Mouse (Mus musculus) kidney, adult 11 months (tissue): ENCODE data around the gene Ncor2.

Experiments
- DNase-seq: peaks from one replicate; pipeline ENCODE4 v3.0.0; 2022

Gene Ncor2

GRCm38 (mm10) chr5:125143114-125143872, 35.7 kb downstream of the Ncor2 start:
- DNase-seq, result no peak

DNA sequence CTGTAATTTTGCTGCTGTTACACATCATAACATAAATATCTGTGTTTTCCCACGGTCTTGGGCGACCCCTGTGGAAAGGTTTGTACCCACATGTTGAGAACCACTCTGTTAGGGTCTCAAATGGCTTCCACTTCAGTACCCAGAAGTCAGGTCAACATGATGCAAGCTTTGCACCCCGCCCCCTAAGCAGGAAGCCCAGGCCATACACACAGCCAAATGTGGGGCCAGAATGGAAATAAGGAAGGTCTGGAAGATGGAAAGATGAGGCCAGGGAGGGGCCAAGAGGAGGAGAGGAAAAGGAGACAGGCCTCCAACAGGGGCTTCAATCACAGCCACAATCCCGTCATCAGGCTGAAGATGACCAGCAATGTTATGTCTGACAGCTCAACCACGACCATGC, 37.1 kb downstream of the Ncor2 start:
- no peak for DNase-seq

DNA sequence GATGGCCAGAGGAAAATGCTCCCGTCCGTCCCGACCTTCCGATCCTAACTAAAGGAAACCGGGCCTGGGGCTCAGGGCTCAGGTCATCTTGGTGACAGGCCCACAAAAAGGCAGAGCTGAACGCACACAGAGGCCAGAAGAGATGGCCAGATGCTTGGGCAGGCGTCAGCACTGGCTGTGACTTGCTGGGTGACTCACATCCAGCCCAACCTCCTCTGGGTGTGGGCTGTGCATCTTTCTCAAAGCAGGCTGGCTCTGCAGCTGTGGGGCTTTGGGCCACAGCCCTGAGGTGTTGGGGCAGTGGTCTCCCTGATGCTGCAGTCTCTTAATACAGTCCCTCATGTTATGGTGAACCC, 37.5 kb downstream of the Ncor2 start:
- no peak for DNase-seq

- DNase-seq, result peak; percentile 99
Observed at GRCm38 (mm10) chr5:125140832-125141524, 38.0 kb downstream of the Ncor2 start.

GRCm38 (mm10) chr5:125140151-125140699, 38.8 kb downstream of the Ncor2 start:
- DNase-seq, result peak; percentile 78

DNA sequence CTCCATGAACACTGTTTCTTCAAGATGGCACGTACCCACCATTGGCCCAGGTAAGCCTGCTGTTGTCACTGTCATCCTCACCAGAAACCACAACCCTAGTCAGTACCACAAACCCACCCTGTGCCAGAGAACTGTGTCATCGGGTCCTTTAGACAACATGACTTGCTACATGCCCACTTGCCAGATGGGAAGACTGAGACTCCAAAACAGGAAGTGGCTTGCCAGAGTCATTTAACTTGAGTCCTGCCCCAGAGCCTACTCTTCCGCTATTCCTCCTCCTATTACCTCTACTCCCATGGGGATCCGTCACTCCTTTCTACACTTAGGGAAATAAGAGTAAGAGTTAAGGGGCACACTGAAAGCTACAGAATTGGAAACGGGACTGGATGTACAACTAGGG, 39.4 kb downstream of the Ncor2 start:
- DNase-seq, result no peak

DNA sequence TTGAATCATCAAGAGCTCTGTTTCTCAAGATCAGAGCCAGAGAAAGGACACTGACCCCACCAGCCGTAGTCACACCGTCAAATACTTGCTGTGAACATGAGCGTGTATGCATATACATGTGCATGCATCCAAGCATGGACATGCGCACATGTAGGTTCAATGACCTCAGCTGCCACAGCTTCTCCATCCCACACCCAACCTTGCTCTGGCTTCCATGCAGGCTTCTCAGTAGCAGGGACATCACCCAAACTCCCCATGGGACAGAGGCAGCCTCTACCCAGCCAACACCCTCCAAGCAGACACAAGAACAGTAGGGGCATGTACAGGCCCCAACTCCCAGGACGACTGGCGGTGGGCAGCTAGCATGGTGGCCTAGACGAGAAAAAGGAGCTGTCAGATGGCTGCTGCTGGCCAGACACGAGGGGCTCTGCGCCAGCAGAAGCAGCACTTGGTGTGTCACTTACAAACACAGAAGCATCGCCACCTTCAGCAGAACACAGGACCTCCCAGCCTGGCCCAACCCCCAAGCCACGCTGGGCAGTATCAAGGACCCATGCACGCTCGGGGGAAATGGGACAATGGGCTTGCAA, 40.1 kb downstream of the Ncor2 start:
- DNase-seq, result no peak

GRCm38 (mm10) chr5:125137672-125138285, 41.2 kb downstream of the Ncor2 start:
- DNase-seq, result no peak

GRCm38 (mm10) chr5:125136996-125137671, 41.9 kb downstream of the Ncor2 start:
- DNase-seq, result peak; percentile 60

DNA sequence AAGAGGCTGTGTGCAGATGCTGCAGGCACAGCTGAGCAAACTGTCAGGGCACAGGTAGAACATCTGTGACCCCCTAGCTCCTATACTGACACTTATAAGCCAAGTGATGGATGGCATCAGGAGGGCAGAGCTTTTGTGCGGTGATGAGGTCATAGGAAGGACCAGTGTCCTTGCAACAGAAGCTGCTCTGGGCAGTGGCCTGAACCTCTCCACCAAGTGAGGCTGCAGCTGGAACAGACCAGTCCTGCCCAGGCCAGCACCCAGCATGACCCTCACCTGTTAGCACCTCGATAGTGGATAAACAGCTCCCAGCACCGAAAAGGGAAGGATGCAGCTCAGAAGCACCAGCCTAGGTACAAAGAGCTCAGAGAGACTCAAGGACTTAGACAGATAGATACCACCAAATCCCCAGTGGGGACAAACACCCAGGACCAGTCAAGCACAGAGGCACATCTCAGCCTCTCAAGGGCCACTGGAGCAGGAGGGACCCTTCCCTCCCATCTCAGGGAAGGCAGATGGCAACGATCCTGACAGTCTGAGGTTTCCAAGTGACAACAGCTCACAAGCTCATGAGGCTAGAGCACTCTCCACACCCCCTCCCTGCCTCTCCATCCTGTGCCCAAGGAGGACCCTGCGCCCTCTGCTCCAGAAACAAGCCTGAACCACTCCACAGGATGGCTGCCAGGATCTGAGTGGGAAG, 42.6 kb downstream of the Ncor2 start:
- DNase-seq, result peak; percentile 54

DNA sequence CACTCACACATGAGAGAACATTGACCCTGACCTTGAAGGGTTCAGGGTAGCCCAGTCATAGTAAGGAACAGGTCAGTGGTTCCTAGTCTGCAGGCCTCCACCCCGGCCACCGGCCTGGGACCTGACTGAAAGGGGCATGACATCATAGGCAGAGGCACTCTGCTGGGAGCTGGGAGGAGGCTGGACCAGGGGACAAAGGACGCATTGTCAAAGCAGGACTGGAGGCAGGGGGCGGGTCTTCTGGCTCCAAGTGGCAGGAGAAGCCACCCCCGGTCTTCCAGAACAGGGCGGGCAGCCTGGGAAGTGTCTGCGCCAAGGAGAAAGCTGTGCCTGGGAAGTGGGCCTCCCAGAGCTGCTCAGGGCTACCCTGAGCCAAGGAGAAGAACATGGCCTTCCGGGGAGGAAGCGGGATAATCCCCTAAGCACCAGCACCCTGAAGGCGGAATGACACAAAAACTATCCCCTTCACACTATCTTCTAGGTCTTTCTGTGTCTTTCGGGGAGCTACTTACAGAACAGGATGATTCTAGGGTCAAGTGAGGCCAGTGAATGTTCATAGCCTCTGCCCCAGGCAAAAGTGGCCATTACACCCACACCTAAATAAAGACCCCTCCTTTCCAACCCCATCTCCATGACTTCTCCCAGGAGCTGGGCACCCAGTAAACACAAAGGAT, 44.1 kb downstream of the Ncor2 start:
- peak; percentile 73 for DNase-seq

GRCm38 (mm10) chr5:125134391-125134790, 44.6 kb downstream of the Ncor2 start:
- no peak for DNase-seq

- no peak for DNase-seq
Observed at GRCm38 (mm10) chr5:125133651-125134050, 45.4 kb downstream of the Ncor2 start.

GRCm38 (mm10) chr5:125132566-125133260, 46.3 kb downstream of the Ncor2 start:
- no peak for DNase-seq

DNA sequence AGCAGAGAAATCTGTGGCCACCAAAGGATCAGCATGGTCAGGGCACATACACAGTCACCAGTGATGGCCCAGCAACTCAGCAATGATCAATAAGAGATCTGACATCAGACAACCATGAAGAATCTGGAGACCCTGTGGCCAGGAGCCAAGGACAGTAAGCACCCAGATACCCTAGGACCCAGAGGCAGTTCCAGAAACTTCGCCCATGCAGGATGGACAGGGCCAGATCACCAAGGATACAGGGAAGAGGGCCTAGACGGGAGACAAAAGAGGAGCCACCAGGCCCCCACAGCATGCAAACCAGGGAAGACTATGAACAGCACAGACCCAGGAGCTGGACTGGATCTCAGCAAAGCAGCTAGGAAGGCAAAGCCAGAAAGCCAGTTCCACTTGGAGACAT, 47.0 kb downstream of the Ncor2 start:
- DNase-seq, result no peak

DNA sequence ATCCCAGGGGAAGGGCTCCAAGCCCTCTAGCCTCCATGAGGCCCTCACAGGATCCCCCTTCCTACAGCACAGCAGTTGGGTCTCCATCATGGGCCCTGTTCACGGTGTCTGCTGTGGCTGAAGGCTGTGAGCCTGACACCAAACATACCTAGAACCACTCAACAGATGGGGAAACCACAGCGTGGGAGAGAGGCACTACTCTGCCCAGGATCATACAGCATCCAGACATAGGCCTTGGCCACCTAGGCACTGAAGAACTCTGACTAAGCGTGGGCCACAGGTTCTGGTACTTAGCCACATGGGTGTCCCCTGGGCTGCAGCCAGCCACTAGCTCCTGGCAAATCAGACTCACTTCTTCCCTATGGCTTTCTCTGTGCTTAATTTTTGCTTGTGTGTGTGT, 48.6 kb downstream of the Ncor2 start:
- no peak for DNase-seq

- DNase-seq, result no peak
Observed at GRCm38 (mm10) chr5:125128939-125129385, 50.1 kb downstream of the Ncor2 start.

- no peak for DNase-seq
Observed at GRCm38 (mm10) chr5:125127920-125128319, 51.1 kb downstream of the Ncor2 start.

DNA sequence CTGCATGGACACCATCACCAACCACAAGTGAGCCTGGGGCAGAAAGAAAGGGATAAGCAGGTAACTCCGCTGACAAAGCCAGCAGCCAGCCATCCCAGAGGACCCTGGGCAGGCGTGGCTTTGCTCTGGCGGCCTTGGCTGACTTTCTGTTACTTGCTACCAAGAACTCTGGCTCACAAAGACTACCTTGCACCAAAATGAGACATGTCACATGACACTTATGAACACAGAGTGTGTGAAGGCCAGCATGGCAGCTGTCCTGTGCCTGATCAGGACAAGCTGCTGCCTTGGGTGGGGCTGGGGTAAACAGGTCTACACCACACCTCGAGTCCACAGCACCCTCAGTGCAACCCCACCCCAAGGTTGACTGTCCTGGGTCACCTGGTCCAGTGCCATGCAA, 51.6 kb downstream of the Ncor2 start:
- no peak for DNase-seq

GRCm38 (mm10) chr5:125125966-125126464, 53.0 kb downstream of the Ncor2 start:
- DNase-seq, result no peak

DNA sequence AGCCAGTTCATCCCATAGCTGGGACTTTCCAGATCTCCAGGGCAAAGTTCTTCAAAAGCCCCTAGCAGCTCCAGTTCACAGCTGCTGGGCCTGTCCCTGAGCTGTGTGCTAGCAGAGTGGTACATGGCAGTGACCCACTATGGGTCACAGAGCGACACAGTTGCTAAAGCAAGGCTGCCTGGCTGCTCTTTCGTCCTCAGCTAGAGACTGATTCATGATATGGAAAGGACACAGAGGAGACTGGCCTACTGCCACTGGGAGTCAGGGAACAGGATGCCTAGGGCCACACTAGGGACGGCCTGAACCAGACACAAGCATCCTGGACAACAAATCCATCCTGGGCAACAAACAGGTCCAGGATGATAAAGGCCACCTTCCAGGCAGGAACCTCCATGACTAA, 53.8 kb downstream of the Ncor2 start:
- no peak for DNase-seq
